Mouse (Mus musculus): ENCODE data around the gene Gm21992. TPM values are rescaled to one million over a fixed set of nuclear protein-coding genes. Genes with fewer than 3 reads are reported as not detected.

Gene Gm21992
- polyA plus RNA-seq, 1 experiment from 2014 or later, result 41.2 TPM

- H3K27ac ChIP-seq (ENCODE audit: low read depth, low read length), result no peak overlapping the region
- no peak overlapping the region for H3K9ac ChIP-seq (ENCODE audit: low read depth, low read length)
- H3K4me3 ChIP-seq (ENCODE audit: low read length), result no peak overlapping the region
- H3K27me3 ChIP-seq (ENCODE audit: control insufficient read depth, insufficient read depth, low read length), result no peaks in the 10 kb centered on the region; the same call in 1 of the 2 replicates
- ATAC-seq (ENCODE audit: low FRiP score, low TSS enrichment), result no peak
- no peaks in the 10 kb centered on the region for H3K4me1 ChIP-seq (ENCODE audit: control insufficient read depth, insufficient read depth, low read length)
- no peaks in the 10 kb centered on the region for H3K36me3 ChIP-seq (ENCODE audit: control insufficient read depth, insufficient read depth, low read length)
- no peaks in the 10 kb centered on the region for H3K9me3 ChIP-seq (ENCODE audit: control insufficient read depth, low read length)
- WGBS, result 55% methylated on average over 2 of the region's 2 CpGs
- no peak overlapping the region for H3K4me2 ChIP-seq (replicated peaks; ENCODE audit: low read depth, low read length)
These were observed 34.4 kb upstream of the Gm21992 start for GRCm38 (mm10) chr19:4845846-4846245.

GRCm38 (mm10) chr19:4842611-4843010, 31.2 kb upstream of the Gm21992 start:
- Histone ChIP-seq H3K4me3 (ENCODE audit: low read length) (no peak overlapping the region), H3K4me2 (replicated peaks; ENCODE audit: low read depth, low read length) (no peak overlapping the region), H3K9ac (ENCODE audit: low read depth, low read length) (no peak overlapping the region), H3K4me1 (ENCODE audit: control insufficient read depth, insufficient read depth, low read length) (0 out of 2 replicates have a peak, but pooled peaks cover 7% of the 10 kb centered on the region), H3K27me3 (ENCODE audit: control insufficient read depth, insufficient read depth, low read length) (peaks cover 9% of the 10 kb centered on the region), H3K27ac (ENCODE audit: low read depth, low read length) (no peak overlapping the region), H3K9me3 (ENCODE audit: control insufficient read depth, low read length) (no peaks in the 10 kb centered on the region), H3K36me3 (ENCODE audit: control insufficient read depth, insufficient read depth, low read length) (no peaks in the 10 kb centered on the region)
- 70% methylated on average over 2 of the region's 2 CpGs for WGBS
- ATAC-seq (ENCODE audit: low FRiP score, low TSS enrichment), result no peak

DNA sequence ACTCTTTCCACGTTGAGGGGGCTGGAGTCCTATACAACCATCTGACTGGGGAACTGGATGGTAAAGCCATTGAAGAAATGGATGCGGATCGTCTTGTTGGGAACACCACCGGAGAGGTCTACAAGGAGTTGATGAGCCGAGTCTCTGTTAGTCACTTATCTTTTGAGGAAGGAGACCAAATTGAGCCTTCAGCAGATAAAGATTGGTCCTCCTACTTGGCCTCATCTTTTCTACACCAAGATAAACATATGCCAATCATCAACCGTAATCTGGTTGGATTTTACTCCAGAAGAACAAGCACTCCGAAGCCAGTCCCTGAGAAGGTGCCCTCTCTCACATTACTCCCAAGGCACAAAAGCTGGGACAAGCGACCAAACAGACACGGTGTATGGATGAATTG, 29.4 kb upstream of the Gm21992 start:
- no peak overlapping the region for H3K4me2 ChIP-seq (replicated peaks; ENCODE audit: low read depth, low read length)
- H3K4me1 ChIP-seq (ENCODE audit: control insufficient read depth, insufficient read depth, low read length), result 0 out of 2 replicates have a peak, but pooled peaks cover 7% of the 10 kb centered on the region
- no peak for ATAC-seq (ENCODE audit: low FRiP score, low TSS enrichment)
- H3K9me3 ChIP-seq (ENCODE audit: control insufficient read depth, low read length), result no peaks in the 10 kb centered on the region
- WGBS, result 84% methylated on average over 9 of the region's 9 CpGs
- H3K27ac ChIP-seq (ENCODE audit: low read depth, low read length), result no peak overlapping the region
- no peak overlapping the region for H3K4me3 ChIP-seq (ENCODE audit: low read length)
- H3K36me3 ChIP-seq (ENCODE audit: control insufficient read depth, insufficient read depth, low read length), result no peaks in the 10 kb centered on the region
- H3K27me3 ChIP-seq (ENCODE audit: control insufficient read depth, insufficient read depth, low read length), result peaks cover 9% of the 10 kb centered on the region
- H3K9ac ChIP-seq (ENCODE audit: low read depth, low read length), result no peak overlapping the region

- under 1% methylated on average over 25 of the region's 25 CpGs for WGBS
These were observed 27.7 kb upstream of the Gm21992 start, which contains the start of the genes Ccs and Ccdc87 for GRCm38 (mm10) chr19:4839149-4839548. TSS of gene Ccs (minus strand) at chr19:4839332. TSS of gene Ccdc87 (plus strand) at chr19:4839366.

GRCm38 (mm10) chr19:4838526-4839140, 27.2 kb upstream of the Gm21992 start:
- peak; percentile 49 for ATAC-seq (ENCODE audit: low FRiP score, low TSS enrichment)

More at GRCm38 (mm10) chr19:4839149-4839548, 27.7 kb upstream of the Gm21992 start, which contains the start of the genes Ccs and Ccdc87:
- H3K4me3 ChIP-seq (ENCODE audit: low read length), result peak within 1 kb of the TSS; percentile 59
- no peaks in the 10 kb centered on the region for H3K9me3 ChIP-seq (ENCODE audit: control insufficient read depth, low read length)
- ATAC-seq (ENCODE audit: low FRiP score, low TSS enrichment), result peak; percentile 99
- peak within 1 kb of the TSS; percentile 69 for H3K9ac ChIP-seq (ENCODE audit: low read depth, low read length)
- 0 out of 2 replicates have a peak, but pooled peaks cover 7% of the 10 kb centered on the region for H3K4me1 ChIP-seq (ENCODE audit: control insufficient read depth, insufficient read depth, low read length)
- peaks cover 9% of the 10 kb centered on the region for H3K27me3 ChIP-seq (ENCODE audit: control insufficient read depth, insufficient read depth, low read length)
- H3K4me2 ChIP-seq (replicated peaks; ENCODE audit: low read depth, low read length), result peak within 1 kb of the TSS; percentile 76
- no peaks in the 10 kb centered on the region for H3K36me3 ChIP-seq (ENCODE audit: control insufficient read depth, insufficient read depth, low read length)
- no peak within 1 kb of the TSS for H3K27ac ChIP-seq (ENCODE audit: low read depth, low read length)

GRCm38 (mm10) chr19:4837049-4837448, 25.6 kb upstream of the Gm21992 start:
- Histone ChIP-seq H3K4me1 (ENCODE audit: control insufficient read depth, insufficient read depth, low read length) (0 out of 2 replicates have a peak, but pooled peaks cover 7% of the 10 kb centered on the region), H3K27ac (ENCODE audit: low read depth, low read length) (no peak overlapping the region), H3K4me2 (replicated peaks; ENCODE audit: low read depth, low read length) (no peak overlapping the region), H3K9ac (ENCODE audit: low read depth, low read length) (no peak overlapping the region), H3K36me3 (ENCODE audit: control insufficient read depth, insufficient read depth, low read length) (no peaks in the 10 kb centered on the region), H3K27me3 (ENCODE audit: control insufficient read depth, insufficient read depth, low read length) (peaks cover 9% of the 10 kb centered on the region), H3K9me3 (ENCODE audit: control insufficient read depth, low read length) (no peaks in the 10 kb centered on the region), H3K4me3 (ENCODE audit: low read length) (no peak overlapping the region)
- 90% methylated on average over 6 of the region's 6 CpGs for WGBS
- ATAC-seq (ENCODE audit: low FRiP score, low TSS enrichment), result no peak

More at GRCm38 (mm10) chr19:4838526-4839140, 27.2 kb upstream of the Gm21992 start:
- Histone ChIP-seq H3K4me3 (ENCODE audit: low read length) (peak overlapping the region; percentile 59), H3K36me3 (ENCODE audit: control insufficient read depth, insufficient read depth, low read length) (no peaks in the 10 kb centered on the region), H3K27me3 (ENCODE audit: control insufficient read depth, insufficient read depth, low read length) (peaks cover 9% of the 10 kb centered on the region), H3K4me1 (ENCODE audit: control insufficient read depth, insufficient read depth, low read length) (0 out of 2 replicates have a peak, but pooled peaks cover 7% of the 10 kb centered on the region), H3K4me2 (replicated peaks; ENCODE audit: low read depth, low read length) (peak overlapping the region; percentile 76), H3K27ac (ENCODE audit: low read depth, low read length) (no peak overlapping the region), H3K9ac (ENCODE audit: low read depth, low read length) (peak overlapping the region; percentile 69), H3K9me3 (ENCODE audit: control insufficient read depth, low read length) (no peaks in the 10 kb centered on the region)
- 32% methylated on average over 10 of the region's 10 CpGs for WGBS

- H3K4me3 ChIP-seq (ENCODE audit: low read length), result no peak overlapping the region
- H3K9me3 ChIP-seq (ENCODE audit: control insufficient read depth, low read length), result no peaks in the 10 kb centered on the region
- H3K9ac ChIP-seq (ENCODE audit: low read depth, low read length), result no peak overlapping the region
- H3K27me3 ChIP-seq (ENCODE audit: control insufficient read depth, insufficient read depth, low read length), result peaks cover 9% of the 10 kb centered on the region
- H3K4me2 ChIP-seq (replicated peaks; ENCODE audit: low read depth, low read length), result no peak overlapping the region
- H3K4me1 ChIP-seq (ENCODE audit: control insufficient read depth, insufficient read depth, low read length), result 0 out of 2 replicates have a peak, but pooled peaks cover 7% of the 10 kb centered on the region
- H3K36me3 ChIP-seq (ENCODE audit: control insufficient read depth, insufficient read depth, low read length), result no peaks in the 10 kb centered on the region
- no peak overlapping the region for H3K27ac ChIP-seq (ENCODE audit: low read depth, low read length)
- ATAC-seq (ENCODE audit: low FRiP score, low TSS enrichment), result no peak
- 74% methylated on average over 2 of the region's 2 CpGs for WGBS
These were observed 24.7 kb upstream of the Gm21992 start for GRCm38 (mm10) chr19:4836096-4836495.

DNA sequence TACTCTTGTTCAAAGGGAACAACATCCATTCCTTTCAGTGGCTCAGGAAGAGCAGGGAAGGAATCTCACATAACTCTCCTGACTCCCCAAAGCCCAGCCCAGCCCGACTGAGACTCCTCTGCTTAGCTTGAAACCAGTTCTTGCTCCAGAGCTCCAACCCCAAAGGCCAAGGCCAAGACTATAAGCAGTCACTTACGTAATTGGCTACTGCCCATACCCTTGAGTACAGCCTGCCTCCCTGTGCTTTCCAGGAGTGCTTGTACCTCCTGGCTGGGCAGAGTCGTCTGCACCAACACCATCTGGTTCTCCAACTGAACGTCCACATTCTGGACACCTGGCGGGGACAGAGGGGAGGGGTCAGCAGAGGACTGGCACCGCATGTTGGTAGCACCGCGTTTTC, 22.6 kb upstream of the Gm21992 start:
- Histone ChIP-seq H3K9ac (ENCODE audit: low read depth, low read length) (no peak overlapping the region), H3K27ac (ENCODE audit: low read depth, low read length) (no peak overlapping the region), H3K27me3 (ENCODE audit: control insufficient read depth, insufficient read depth, low read length) (no peaks in the 10 kb centered on the region), H3K36me3 (ENCODE audit: control insufficient read depth, insufficient read depth, low read length) (no peaks in the 10 kb centered on the region; the same call in 1 of the 2 replicates), H3K4me3 (ENCODE audit: low read length) (no peak overlapping the region), H3K9me3 (ENCODE audit: control insufficient read depth, low read length) (no peaks in the 10 kb centered on the region), H3K4me2 (replicated peaks; ENCODE audit: low read depth, low read length) (no peak overlapping the region), H3K4me1 (ENCODE audit: control insufficient read depth, insufficient read depth, low read length) (0 out of 2 replicates have a peak, but pooled peaks cover 7% of the 10 kb centered on the region)
- no peak for ATAC-seq (ENCODE audit: low FRiP score, low TSS enrichment)
- whole genome bisulfite sequencing, result 87% methylated on average over 8 of the region's 8 CpGs

GRCm38 (mm10) chr19:4829156-4829555, 17.7 kb upstream of the Gm21992 start:
- Histone ChIP-seq H3K27me3 (ENCODE audit: control insufficient read depth, insufficient read depth, low read length) (no peaks in the 10 kb centered on the region), H3K4me3 (ENCODE audit: low read length) (no peak overlapping the region), H3K9ac (ENCODE audit: low read depth, low read length) (no peak overlapping the region), H3K4me2 (replicated peaks; ENCODE audit: low read depth, low read length) (no peak overlapping the region), H3K27ac (ENCODE audit: low read depth, low read length) (no peak overlapping the region), H3K36me3 (ENCODE audit: control insufficient read depth, insufficient read depth, low read length) (peaks cover 8% of the 10 kb centered on the region), H3K9me3 (ENCODE audit: control insufficient read depth, low read length) (no peaks in the 10 kb centered on the region), H3K4me1 (ENCODE audit: control insufficient read depth, insufficient read depth, low read length) (no peaks in the 10 kb centered on the region)
- no peak for ATAC-seq (ENCODE audit: low FRiP score, low TSS enrichment)
- 57% methylated on average over 7 of the region's 7 CpGs for WGBS

Measured in kidney, embryonic 14.5 days (tissue).